Mouse (Mus musculus) kidney, adult 2 months (tissue): ENCODE data around the gene Tet3.

Source experiments
- CTCF ChIP-seq: fragments of 200-500 bp; conservative IDR thresholded peaks from 2 replicates; pipeline ENCODE4 v1.5.1; 2011; ENCODE audit warnings: low read depth, mild to moderate bottlenecking, control low read depth, low read length, moderate library complexity, mixed read lengths; ENCODE audit not compliant: insufficient read depth, insufficient read length
- POLR2A ChIP-seq: fragments of 200-500 bp; IDR thresholded peaks from one replicate; pipeline ENCODE4 v1.6.1; 2011; ENCODE audit warnings: low read depth, low read length, control low read depth

- no peak for TF ChIP-seq CTCF
- no peak for TF ChIP-seq POLR2A
Measured at GRCm38 (mm10) chr6:83464011-83464410, 5.1 kb upstream of the Tet3 start.
